Mouse (Mus musculus) heart, adult 2 months (tissue): Measurements from ENCODE around the gene Plppr1. TPM values are rescaled to one million over a fixed set of nuclear protein-coding genes. Genes with fewer than 3 reads are reported as not detected.

ENCODE experiments used
- DNase-seq, 2 experiments: peaks; one replicate each; pipeline ENCODE4 v3.0.0; 2021
- H3K27ac ChIP-seq: fragments of 200-600 bp; 2 replicates; pipeline ENCODE4 v1.8.1; 2022
- H3K27me3 ChIP-seq: fragments of 200-500 bp; 2 replicates; pipeline ENCODE4 v1.6.1; 2012; ENCODE audit warnings: mild to moderate bottlenecking, low read length, inconsistent platforms, mixed read lengths; ENCODE audit not compliant: control insufficient read depth, insufficient read depth
- H3K36me3 ChIP-seq: fragments of 200-500 bp; 2 replicates; pipeline ENCODE4 v1.6.1; 2012; ENCODE audit warnings: low read length, inconsistent platforms; ENCODE audit not compliant: control insufficient read depth, insufficient read depth
- H3K4me1 ChIP-seq: fragments of 200-500 bp; 2 replicates; pipeline ENCODE4 v1.6.1; 2011; ENCODE audit warnings: low read length; ENCODE audit not compliant: control insufficient read depth, insufficient read depth
- H3K4me3 ChIP-seq: fragments of 200-600 bp; 2 replicates; pipeline ENCODE4 v1.8.1; 2022
- H3K79me2 ChIP-seq: fragments of 200-500 bp; replicated peaks from 2 replicates; pipeline ENCODE4 v1.6.1; 2012; ENCODE audit warnings: mild to moderate bottlenecking, inconsistent platforms, low read length, moderate library complexity, mixed read lengths; ENCODE audit not compliant: control insufficient read depth, insufficient read depth
- H3K9ac ChIP-seq: fragments of 200-500 bp; 2 replicates; pipeline ENCODE4 v1.6.1; 2012; ENCODE audit warnings: low read depth, mild to moderate bottlenecking, control low read depth, inconsistent platforms, low read length, mixed read lengths
- CTCF ChIP-seq: fragments of 200-600 bp; IDR thresholded peaks from 2 replicates; pipeline ENCODE4 v1.8.1; 2022; ENCODE audit warnings: antibody characterized with exemption, mild to moderate bottlenecking, moderate library complexity
- EP300 ChIP-seq: fragments of 200-500 bp; IDR thresholded peaks from 2 replicates; pipeline ENCODE4 v1.6.1; 2011; ENCODE audit warnings: low read depth, low read length, control low read depth; ENCODE audit not compliant: insufficient read depth
- POLR2A ChIP-seq: fragments of 200-500 bp; IDR thresholded peaks from 2 replicates; pipeline ENCODE4 v1.6.1; 2011; ENCODE audit warnings: mild to moderate bottlenecking, low read depth, low read length, control low read depth; ENCODE audit not compliant: insufficient read depth
- WGBS: fragments of 180-500 bp; shearing (Covaris S2); methylation state at CpG from one replicate; pipeline ENCODE4 v1.1.7; 2018; 5-methylcytosine and 5-hydroxymethylcytosine counted together
- intact Hi-C: fragments of 180-260 bp; cut with DNase I; formaldehyde crosslinking; loops from one replicate; pipeline ENCODE4 v1.15.1; 2025
- polyA plus RNA-seq: library from polyadenylated mRNA; depleted of rRNA; stranded (reverse); fragments of >200 nt; gene quantifications from 2 replicates; pipeline ENCODE4 v1.2.3, GENCODE M21; 2012
- total RNA-seq, 2 experiments: library from RNA; stranded (reverse); gene quantifications; 2 replicates each; pipeline ENCODE4 v1.2.3; 2021

The Plppr1 gene
- total and polyA plus RNA-seq, 3 experiments: 0.05 TPM; not detected in 2

DNA sequence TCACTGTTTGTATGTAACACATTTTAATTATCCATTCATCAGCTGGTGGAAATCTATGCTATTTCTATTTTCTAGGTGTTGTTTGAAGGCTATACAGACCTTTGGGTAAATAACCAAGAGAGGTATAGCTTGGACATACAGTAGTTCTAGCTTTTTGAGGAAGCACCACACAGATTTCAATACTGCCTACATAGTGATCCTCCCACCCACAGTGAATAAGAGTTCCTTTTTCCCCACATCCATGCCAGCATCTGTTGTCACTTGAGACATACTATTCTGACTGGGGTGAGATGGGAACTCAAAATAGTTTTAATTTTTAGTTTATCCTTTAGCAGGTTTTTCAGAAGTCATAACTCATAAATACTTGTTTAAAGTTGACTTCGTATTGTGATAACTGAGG, 151.4 kb downstream of the Plppr1 start:
- WGBS: 86% methylated on average over 1 of the region's 1 CpGs
- intact Hi-C loops: loop anchor here (2.0 kb wide), 1 partner anchor 432 kb away; no protein-coding TSS in a partner anchor
- no peak for TF ChIP-seq CTCF
- TF ChIP-seq POLR2A: no peak
- no peak for TF ChIP-seq EP300

DNA sequence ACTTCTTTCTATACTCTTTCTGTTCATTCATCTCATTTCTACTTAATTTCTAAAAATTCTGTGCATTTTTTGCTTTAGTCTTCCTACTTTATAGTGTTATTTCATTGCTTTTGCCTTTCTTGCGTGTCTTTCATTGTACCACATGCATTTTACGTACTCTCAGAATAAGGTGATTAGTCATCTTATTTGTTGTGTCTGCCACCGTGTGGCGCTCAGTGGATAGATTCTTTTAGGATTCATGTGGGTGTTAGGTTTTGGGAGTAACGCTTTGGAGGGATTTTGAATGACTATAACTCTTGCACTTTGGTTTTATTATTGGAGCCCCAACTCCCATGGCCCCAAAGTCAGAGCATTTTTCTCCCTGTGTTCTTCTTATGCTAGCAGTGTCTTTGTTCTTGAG, 152.5 kb downstream of the Plppr1 start:
- WGBS: 64% methylated on average over 5 of the region's 5 CpGs
- Histone ChIP-seq H3K9ac (no peak overlapping the region), H3K4me3 (no peak overlapping the region), H3K4me1 (no peaks in the 10 kb centered on the region), H3K79me2 (no peaks in the 10 kb centered on the region), H3K27ac (no peak overlapping the region), H3K36me3 (no peaks in the 10 kb centered on the region), H3K27me3 (no peaks in the 10 kb centered on the region)
- intact Hi-C loops: loop anchor here (2.0 kb wide), 1 partner anchor 433 kb away; no protein-coding TSS in a partner anchor
- peak; percentile 38 for TF ChIP-seq CTCF
- TF ChIP-seq POLR2A: no peak
- TF ChIP-seq EP300: no peak
- DNase-seq: no peak

More for the DNA sequence above, 151.4 kb downstream of the Plppr1 start:
- Histone ChIP-seq H3K4me1 (no peaks in the 10 kb centered on the region), H3K27ac (no peak overlapping the region), H3K27me3 (no peaks in the 10 kb centered on the region), H3K4me3 (no peak overlapping the region), H3K79me2 (no peaks in the 10 kb centered on the region), H3K9ac (no peak overlapping the region), H3K36me3 (no peaks in the 10 kb centered on the region)
- DNase-seq: no peak

DNA sequence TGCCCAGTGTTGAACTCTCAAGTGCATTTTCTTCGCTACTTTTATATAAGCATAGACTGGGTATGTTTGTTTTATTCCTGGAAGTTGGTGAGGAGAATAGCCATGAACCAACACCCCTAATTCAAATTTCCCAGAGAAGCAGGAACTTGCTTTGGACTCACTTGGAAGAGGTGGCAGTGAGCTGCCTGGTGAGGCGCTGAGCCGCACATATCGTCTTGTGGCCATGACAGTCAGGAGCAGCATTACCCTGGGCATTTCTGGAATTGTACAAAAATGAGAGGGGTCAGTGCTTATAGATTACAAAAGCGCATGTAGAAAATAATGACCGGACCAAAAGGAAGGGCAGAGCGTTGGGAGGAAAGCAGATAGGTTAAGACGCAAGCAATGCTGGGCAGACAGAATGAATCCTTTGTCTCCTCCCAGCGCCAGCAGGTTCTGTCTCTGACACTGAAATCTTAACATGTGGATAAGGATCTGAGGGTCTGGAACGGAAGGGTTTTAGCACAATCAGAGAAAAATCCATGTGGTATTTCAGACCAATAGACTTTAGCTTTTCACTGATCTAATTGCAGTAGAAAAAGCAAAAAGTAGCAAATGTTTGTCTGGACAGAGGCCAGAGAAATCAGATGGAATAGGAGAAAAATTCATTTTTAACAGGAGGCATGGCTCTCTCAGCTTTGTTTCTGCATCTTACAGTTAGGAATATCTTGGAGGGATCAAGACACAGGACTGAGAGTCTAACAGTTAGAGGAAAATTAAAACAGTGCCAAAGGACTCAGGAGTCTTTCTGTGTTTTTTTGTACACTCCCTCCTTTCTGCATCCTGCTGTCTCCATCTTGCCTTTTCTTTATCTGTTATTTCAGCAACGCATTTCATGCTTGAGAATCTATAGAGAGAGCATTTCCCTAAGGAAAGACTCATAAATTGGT, 153.8 kb downstream of the Plppr1 start:
- no peaks in the 10 kb centered on the region for H3K27me3 ChIP-seq
- H3K27ac ChIP-seq: no peak overlapping the region
- 68% methylated on average over 11 of the region's 11 CpGs for WGBS
- no peak overlapping the region for H3K4me3 ChIP-seq
- intact Hi-C loops: no loop called here
- no peak for DNase-seq
- no peaks in the 10 kb centered on the region for H3K79me2 ChIP-seq
- H3K36me3 ChIP-seq: no peaks in the 10 kb centered on the region
- no peak overlapping the region for H3K9ac ChIP-seq
- TF ChIP-seq POLR2A (no peak), EP300 (no peak), CTCF (no peak)
- H3K4me1 ChIP-seq: no peaks in the 10 kb centered on the region

DNA sequence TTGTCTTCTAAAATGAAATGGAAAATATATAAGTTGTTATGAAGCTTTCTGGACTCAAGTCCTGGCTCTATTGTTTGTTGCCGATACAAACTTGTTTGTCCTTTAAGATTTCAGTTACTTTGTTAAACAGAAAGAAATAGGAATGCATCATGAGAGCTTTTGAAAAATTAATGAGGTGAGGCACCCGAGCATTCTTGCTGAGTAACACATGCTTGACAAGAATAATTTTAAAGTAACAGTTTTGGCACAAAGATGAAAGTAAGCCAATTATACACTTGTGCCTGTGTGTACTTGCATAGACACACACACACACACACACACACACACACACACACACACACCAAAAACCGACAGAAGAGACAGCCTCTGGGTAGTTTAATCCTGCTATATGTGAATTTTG, 155.3 kb downstream of the Plppr1 start:
- H3K27ac ChIP-seq: no peak overlapping the region
- no peak for DNase-seq
- WGBS: 70% methylated on average over 3 of the region's 3 CpGs
- H3K79me2 ChIP-seq: no peaks in the 10 kb centered on the region
- H3K9ac ChIP-seq: no peak overlapping the region
- intact Hi-C loops: no loop called here
- TF ChIP-seq CTCF (no peak), POLR2A (no peak), EP300 (no peak)
- H3K27me3 ChIP-seq: no peaks in the 10 kb centered on the region
- H3K36me3 ChIP-seq: no peaks in the 10 kb centered on the region
- H3K4me3 ChIP-seq: no peak overlapping the region
- H3K4me1 ChIP-seq: no peaks in the 10 kb centered on the region

DNA sequence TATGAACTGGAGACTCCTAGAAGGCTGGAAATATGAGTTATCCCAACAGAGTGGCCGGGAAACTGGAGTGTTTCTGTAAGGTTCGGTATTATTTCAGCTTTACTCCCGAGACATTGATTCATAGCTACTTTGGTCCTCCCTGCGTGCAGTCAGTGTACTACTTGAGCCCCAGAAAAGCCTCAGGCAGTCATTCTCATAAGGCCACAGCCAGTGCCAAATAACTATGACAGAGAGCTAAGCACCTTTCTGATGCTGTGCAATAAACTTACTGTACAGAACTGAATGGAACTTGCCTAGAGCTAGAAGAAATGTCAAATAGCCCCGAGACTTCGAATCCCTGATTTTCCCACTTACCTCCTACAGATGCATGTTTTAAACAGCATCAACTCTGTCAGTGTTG, 164.4 kb downstream of the Plppr1 start:
- H3K79me2 ChIP-seq: no peaks in the 10 kb centered on the region
- H3K36me3 ChIP-seq: no peaks in the 10 kb centered on the region
- H3K9ac ChIP-seq: no peak overlapping the region
- H3K27ac ChIP-seq: no peak overlapping the region
- WGBS: 92% methylated on average over 6 of the region's 6 CpGs
- no peak overlapping the region for H3K4me3 ChIP-seq
- TF ChIP-seq CTCF (no peak), EP300 (no peak), POLR2A (no peak)
- no peak for DNase-seq
- H3K27me3 ChIP-seq: no peaks in the 10 kb centered on the region
- H3K4me1 ChIP-seq: no peaks in the 10 kb centered on the region
- intact Hi-C loops: no loop called here

DNA sequence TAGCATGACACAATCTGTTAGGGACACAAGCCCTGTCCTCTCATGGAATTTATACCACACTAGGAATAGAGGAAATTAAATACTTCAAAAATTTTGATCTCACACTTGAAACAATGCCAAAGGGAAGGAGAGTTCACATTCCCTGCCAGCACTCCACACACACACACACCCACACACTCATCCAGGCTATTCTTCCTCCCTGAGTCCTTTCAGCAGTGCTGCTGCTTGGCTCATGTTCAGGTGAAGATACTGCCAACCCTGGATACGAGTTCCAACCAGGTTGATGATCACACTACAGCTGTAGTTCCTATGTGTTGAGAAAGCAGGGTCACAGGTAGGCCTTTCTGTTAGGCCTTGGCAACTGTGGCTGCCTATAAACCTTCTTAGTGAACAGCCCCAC, 165.9 kb downstream of the Plppr1 start:
- Histone ChIP-seq H3K79me2 (no peaks in the 10 kb centered on the region), H3K36me3 (no peaks in the 10 kb centered on the region), H3K27ac (no peak overlapping the region), H3K27me3 (no peaks in the 10 kb centered on the region), H3K4me1 (no peaks in the 10 kb centered on the region), H3K4me3 (no peak overlapping the region), H3K9ac (no peak overlapping the region)
- intact Hi-C loops: no loop called here
- 3% methylated on average over 1 of the region's 1 CpGs for WGBS
- no peak for TF ChIP-seq EP300
- no peak for TF ChIP-seq CTCF
- no peak for TF ChIP-seq POLR2A
- no peak for DNase-seq
